Mouse (Mus musculus) splenic B cell, adult 2 months (primary cell): ENCODE data around the gene Ssr2.

Source experiments
- DNase-seq: peaks from one replicate; pipeline ENCODE4 v3.0.0-alpha.2; 2011; ENCODE audit warnings: low read depth, low spot score
- H3K27me3 ChIP-seq: 2 replicates; pipeline ENCODE4 v1.6.1; 2012; ENCODE audit warnings: mild to moderate bottlenecking, low read length, moderate library complexity, mixed read lengths; ENCODE audit not compliant: control insufficient read depth, poor library complexity, insufficient read depth, severe bottlenecking
- H3K36me3 ChIP-seq: 2 replicates; pipeline ENCODE4 v1.6.1; 2012; ENCODE audit warnings: mild to moderate bottlenecking, low read length, moderate library complexity, mixed read lengths; ENCODE audit not compliant: control insufficient read depth, poor library complexity, insufficient read depth, severe bottlenecking

Gene Ssr2

DNA sequence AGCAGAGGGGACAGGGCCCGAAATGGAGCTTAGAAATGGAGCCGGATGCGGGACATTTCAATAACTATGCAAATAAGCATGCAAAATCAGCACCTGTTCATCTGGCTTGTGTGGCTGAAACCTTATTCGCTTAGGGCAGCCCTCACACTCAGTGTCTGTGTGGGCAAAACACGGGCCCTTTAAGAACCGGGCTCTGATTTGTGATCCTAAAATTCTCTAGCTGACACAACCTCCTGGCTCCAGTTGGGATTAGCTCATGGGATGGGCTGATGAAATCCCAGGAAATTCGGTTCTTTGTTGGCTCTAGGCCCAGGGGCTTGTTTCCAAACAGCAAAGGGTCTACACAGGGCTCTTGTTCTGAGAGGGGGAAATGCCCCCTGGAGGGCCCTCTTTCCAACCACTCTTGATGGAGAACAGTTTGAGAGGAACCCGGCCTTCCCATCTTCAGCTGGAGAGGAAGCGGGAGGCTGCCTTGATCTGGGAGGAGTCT is 40.3 kb downstream of the Ssr2 start:
- Histone ChIP-seq H3K27me3 (no peaks in the 10 kb centered on the region), H3K36me3 (no peaks in the 10 kb centered on the region)
- peak; percentile 54 for DNase-seq

GRCm38 (mm10) chr3:88616951-88617500 is 41.4 kb downstream of the Ssr2 start:
- H3K27me3 ChIP-seq = no peaks in the 10 kb centered on the region
- DNase-seq = no peak
- no peaks in the 10 kb centered on the region for H3K36me3 ChIP-seq

DNA sequence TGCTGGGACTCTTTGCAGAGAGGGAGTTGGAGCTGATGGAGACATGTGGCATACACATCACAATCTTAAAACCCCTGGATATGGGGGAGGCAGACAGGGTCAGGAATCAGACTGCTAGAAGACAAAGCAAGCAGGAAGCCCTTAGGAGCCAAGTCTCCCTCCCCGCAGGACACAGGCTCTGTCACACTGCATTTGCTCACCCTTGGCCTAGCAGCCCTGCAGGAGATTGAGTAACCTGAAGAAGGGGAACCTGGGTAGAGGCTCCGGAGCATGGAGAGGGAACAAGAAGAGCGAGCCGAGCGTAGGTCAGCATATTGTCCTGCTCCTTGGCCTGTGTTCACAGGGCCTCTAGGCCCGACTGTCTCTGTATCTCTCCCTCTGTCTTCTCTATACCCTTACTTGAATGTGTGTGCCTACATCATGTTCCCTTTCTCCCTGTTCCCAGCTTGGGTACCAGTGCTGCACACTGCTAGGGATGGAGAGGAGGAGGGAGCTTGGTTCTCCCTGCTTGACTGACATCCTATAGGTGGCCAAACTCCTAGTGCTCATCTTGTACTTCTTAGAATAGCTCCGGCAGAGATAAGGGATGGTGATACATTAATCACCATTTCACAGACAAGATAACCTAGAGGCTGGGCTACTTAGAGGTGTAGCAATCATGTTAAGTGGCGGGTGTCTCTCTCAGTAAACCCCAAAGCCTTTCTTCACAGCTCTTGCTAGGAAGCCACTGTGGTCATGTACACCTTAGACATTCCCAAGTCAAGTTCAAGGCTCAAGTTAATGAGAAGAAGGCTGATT is 42.6 kb downstream of the Ssr2 start:
- DNase-seq = no peak
- Histone ChIP-seq H3K36me3 (no peaks in the 10 kb centered on the region), H3K27me3 (no peaks in the 10 kb centered on the region)

DNA sequence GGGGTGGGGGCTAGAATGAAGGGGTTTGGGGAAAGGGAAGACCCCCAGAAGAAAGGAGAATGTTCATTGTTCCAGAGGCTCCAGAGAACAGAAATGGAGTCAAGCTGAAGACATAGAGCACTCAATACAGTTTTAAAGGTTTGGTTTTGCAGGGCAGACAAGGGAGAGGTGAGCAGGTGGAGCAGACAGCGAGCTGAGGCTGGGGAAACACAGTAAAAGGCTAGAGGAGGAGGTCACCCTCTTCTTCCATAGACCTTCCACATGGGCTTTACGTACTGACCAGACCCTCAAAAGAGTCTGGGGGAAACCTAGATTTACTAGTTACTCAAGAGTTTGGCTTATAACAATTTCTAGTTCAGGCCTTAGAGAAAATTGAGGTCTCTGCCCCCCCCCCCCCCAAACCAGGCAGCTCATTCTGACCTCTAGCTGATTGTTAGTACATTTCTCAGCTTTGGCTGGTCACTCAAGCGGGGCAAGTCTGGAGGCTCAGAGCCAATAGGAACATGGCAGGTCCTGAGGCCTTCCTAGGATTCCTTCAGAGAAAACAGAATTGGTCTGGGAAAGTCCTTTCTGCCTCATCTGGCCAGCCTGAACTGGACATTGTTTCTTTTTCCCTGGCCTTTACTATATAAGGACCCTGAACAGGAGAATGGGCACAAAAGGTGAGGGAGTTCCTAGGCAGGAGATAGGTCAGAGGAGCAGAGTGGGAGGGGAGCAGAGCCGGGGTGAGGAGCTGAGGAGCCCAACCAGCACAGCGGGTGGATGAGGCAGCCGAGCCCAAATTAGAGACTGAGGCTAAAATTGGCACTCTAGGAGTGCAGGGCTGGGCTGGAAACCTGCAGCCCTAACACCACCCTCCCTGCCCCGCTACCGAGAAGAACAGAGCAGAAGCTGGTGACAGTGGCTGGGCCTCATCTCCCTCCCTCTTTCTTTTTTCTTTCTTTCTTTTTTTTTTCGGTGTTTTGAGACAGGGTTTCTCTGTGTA is 43.7 kb downstream of the Ssr2 start:
- no peaks in the 10 kb centered on the region for H3K36me3 ChIP-seq
- no peaks in the 10 kb centered on the region for H3K27me3 ChIP-seq
- no peak for DNase-seq

DNA sequence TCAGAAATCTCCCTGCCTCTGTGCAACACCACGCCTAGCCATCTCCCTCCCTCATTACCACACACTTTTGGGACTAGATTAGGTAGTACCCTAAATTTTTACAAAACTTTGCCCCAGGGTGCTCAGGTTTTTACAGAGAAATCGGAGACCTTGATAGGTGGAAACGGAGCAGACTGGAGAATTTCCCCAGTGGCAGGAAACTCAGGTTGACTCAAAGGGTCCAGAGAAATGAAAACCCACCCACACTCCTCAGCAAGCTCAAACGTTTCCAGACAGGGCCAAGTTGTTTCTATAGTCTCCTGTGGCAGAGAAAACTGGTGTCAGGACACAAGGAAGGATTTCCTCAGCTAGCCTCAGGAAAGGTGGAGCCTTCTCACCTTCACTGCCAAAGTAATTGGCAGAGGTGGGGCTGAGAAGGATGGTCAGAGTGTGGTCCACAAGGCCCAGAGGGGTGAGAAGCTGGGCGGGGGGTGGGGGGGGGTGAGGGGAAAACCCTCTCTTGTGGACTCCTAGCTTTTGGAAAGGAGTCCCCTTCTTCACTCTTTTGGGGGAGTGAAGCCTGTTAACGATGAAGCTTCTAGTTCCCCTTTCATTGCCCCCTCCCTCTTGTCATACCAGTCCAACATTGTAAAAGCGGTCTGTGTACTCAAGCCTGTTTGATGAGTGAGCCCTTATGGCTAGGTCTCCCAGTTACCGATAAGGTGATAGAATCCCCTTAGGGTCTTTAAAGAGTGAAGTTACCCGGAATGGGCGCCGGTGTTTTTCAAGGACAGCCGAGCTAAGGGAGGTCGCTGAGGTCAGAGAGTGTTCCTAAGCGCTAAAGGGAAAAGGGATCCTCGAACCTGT is 44.7 kb downstream of the Ssr2 start:
- H3K27me3 ChIP-seq = no peaks in the 10 kb centered on the region
- no peaks in the 10 kb centered on the region for H3K36me3 ChIP-seq
- DNase-seq = peak; percentile 42

DNA sequence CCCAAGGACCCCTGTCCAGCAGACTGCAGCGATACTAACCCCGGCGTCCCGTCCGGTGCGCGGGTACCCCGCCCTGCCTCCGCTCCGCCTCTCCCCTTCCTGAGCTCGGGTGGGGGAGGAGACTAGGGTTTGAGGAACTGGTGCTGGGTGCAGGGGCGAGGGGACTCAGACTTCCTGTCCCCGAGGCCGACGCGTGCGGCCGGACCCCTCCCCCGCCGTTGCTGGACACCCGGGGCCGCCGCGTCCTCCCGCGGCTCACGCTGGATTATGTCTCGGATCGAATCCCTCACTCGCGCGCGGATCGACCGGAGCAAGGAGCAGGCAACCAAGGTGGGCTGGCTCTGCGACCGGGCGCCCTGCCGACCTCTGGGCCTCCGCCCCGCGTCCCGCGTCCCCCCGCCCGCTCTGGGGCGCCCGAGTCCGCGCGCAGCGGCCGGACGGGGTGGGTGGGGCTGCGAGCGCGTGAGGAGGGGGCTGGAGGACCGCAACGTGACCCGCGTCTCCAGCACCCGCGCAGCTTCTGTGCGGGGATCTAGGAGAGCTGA is 45.4 kb downstream of the Ssr2 start:
- peaks cover 1% of the 10 kb centered on the region; the same call in 1 of the 2 replicates for H3K36me3 ChIP-seq
- no peaks in the 10 kb centered on the region for H3K27me3 ChIP-seq
- peak; percentile 75 for DNase-seq

DNA sequence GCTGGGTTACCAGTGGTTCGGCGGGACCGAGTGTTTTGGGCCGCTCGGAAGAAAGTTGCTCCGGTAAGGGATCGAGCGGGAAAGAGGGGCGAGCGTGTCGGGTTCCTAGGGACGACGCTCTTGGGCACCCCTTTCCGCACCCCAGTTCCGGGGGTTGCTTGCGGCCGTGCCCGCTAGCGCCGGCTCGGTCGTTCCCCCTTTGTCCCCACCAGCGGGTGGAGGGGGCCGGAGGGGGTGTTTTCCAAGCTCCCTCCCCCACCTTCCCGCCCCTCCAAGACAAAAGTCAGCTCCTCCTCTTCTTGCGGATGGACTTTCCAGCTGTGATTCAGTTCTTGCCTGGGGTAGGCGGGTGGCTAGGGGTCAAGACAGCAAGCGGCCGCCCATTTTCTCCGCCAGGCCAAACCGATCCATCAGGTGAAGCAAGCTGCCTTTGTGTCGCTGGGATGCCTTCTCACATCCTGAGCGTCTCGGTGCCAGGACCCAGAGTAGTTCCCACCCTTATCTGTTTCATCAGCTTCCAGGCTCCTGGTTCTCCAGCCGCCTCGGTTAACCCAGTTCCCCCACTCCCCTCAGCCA is 45.9 kb downstream of the Ssr2 start:
- H3K36me3 ChIP-seq = peaks cover 3% of the 10 kb centered on the region
- DNase-seq = peak; percentile 24
- H3K27me3 ChIP-seq = no peaks in the 10 kb centered on the region

GRCm38 (mm10) chr3:88622113-88622940 is 46.7 kb downstream of the Ssr2 start:
- DNase-seq = peak; percentile 23
- H3K36me3 ChIP-seq = peaks cover 3% of the 10 kb centered on the region
- no peaks in the 10 kb centered on the region for H3K27me3 ChIP-seq

- H3K36me3 ChIP-seq = peaks cover 3% of the 10 kb centered on the region
- H3K27me3 ChIP-seq = no peaks in the 10 kb centered on the region
- peak; percentile 35 for DNase-seq
Measured at GRCm38 (mm10) chr3:88622941-88623345, 47.3 kb downstream of the Ssr2 start.

GRCm38 (mm10) chr3:88623346-88624135 is 47.9 kb downstream of the Ssr2 start:
- H3K27me3 ChIP-seq = no peaks in the 10 kb centered on the region
- DNase-seq = peak; percentile 24
- H3K36me3 ChIP-seq = peaks cover 3% of the 10 kb centered on the region

DNA sequence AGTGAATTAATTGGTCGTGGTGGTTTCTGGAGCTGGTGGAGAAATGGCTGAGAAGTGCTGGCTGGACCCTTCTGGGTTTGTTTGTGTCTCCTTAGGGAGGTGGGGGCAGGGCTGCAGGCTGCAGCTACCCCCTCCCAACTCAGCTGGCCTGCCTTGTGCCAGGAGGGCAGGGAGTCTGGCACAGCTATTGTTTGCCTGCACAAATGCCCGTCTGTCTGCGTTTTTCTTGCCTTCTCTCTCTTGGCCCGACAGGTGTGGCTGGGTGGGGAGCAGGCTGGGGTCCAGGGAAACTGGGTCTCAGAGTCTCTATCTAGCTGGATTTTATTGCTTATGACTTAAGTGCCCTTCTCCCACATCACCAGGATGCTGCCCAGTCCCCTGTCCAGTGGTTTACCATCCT is 48.6 kb downstream of the Ssr2 start:
- no peak for DNase-seq
- H3K27me3 ChIP-seq = no peaks in the 10 kb centered on the region
- H3K36me3 ChIP-seq = peaks cover 3% of the 10 kb centered on the region

DNA sequence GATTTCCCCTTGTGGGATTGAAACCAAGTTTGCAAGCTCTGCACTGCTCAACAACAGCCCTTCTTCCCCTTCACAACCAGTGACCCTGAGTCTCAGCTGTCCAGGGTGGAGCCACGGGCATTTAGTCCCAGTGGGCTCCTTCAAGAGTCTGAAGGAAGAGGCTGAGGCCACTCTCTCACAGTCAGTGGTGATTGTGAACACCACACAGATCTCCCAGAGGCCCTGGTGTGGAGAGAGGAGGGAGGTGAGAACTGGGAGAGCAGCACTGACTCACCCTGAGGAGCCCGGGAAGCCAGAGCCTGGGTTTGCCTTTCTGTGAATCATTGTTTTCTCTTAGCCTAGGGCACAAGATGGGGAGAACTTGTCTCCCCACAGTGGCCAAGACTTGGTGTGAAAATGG is 49.3 kb downstream of the Ssr2 start:
- Histone ChIP-seq H3K27me3 (no peaks in the 10 kb centered on the region), H3K36me3 (peaks cover 5% of the 10 kb centered on the region)
- DNase-seq = no peak
